8 mouse cellular contexts compared by ENCODE assay signal in the genomic region with DNA sequence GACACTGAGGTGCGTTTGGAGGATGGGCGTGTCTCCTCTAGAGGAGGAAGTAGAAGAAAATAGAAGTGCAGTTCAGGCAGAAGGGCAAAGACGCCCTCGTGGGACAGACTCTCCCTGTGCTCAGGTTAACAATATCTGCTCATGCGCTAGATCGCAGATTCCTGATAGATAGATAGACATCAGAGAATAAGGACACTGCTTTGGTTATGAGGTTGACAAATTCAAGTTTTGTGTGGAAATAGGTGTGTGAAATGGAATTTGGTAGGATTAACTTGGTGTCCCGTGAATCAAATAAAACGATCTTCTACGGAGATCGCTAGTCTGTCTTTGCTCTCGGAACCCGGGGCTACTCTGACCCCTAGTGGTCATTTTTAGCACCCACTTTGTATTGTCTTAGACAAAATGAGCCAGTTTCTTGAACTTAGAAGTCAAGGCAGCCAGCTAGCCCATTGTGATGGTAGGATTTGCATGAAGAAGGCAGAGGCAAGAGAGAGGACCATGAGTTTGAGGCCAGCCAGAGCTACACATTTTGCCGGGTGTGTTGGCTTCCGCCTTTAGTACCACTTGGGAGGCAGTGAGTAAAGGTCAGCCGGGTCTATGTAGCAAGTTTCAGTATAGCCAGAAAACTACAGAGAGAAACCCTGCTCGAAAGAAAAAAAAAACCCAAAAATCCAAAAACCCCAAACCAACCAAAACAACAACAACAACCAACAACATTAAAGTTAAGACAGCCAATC. TPM values are rescaled to one million over a fixed set of nuclear protein-coding genes. Genes with fewer than 3 reads are reported as not detected.
DNase-seq lines count a peak whose midpoint lies in the region; ATAC-seq lines count a peak whose summit lies in the region.

No protein-coding gene starts in this region.

- no peak overlapping the region for H3K4me3 ChIP-seq in heart, embryonic 11.5 days (ENCODE audit: low read depth, low read length)
- no peak overlapping the region; the same call in 1 of the 2 replicates for H3K4me3 ChIP-seq in limb, embryonic 15.5 days
- peak overlapping the region; percentile 25 for H3K4me3 ChIP-seq in midbrain, embryonic 15.5 days
- no peak overlapping the region for H3K4me3 ChIP-seq in stomach, embryonic 16.5 days (replicated peaks; ENCODE audit: low read length)

- no peaks in the 10 kb centered on the region for H3K9me3 ChIP-seq in heart, embryonic 11.5 days (replicated peaks; ENCODE audit: control insufficient read depth, low read length)
- H3K9me3 ChIP-seq in limb, embryonic 15.5 days: no peaks in the 10 kb centered on the region
- H3K9me3 ChIP-seq in midbrain, embryonic 15.5 days: no peaks in the 10 kb centered on the region
- no peaks in the 10 kb centered on the region for H3K9me3 ChIP-seq in stomach, embryonic 16.5 days (replicated peaks; ENCODE audit: control insufficient read depth, low read length)

- H3K4me1 ChIP-seq in heart, embryonic 11.5 days (ENCODE audit: control insufficient read depth, insufficient read depth, low read length): no peaks in the 10 kb centered on the region
- peaks cover 40% of the 10 kb centered on the region for H3K4me1 ChIP-seq in limb, embryonic 15.5 days
- peaks cover 13% of the 10 kb centered on the region; the same call in 1 of the 2 replicates for H3K4me1 ChIP-seq in midbrain, embryonic 15.5 days
- peaks cover 18% of the 10 kb centered on the region for H3K4me1 ChIP-seq in stomach, embryonic 16.5 days (ENCODE audit: control insufficient read depth, insufficient read depth, low read length)

- H3K36me3 ChIP-seq in heart, embryonic 11.5 days (ENCODE audit: control insufficient read depth, insufficient read depth, low read length): no peaks in the 10 kb centered on the region
- peaks cover 56% of the 10 kb centered on the region for H3K36me3 ChIP-seq in limb, embryonic 15.5 days
- H3K36me3 ChIP-seq in midbrain, embryonic 15.5 days (replicated peaks): no peaks in the 10 kb centered on the region
- peaks cover 31% of the 10 kb centered on the region for H3K36me3 ChIP-seq in stomach, embryonic 16.5 days (ENCODE audit: control insufficient read depth, insufficient read depth, low read length)

- 21% methylated on average over 16 of the region's 16 CpGs for WGBS in heart, embryonic 11.5 days (ENCODE audit: insufficient replicate concordance)
- WGBS in limb, embryonic 15.5 days: 31% methylated on average over 16 of the region's 16 CpGs
- 21% methylated on average over 16 of the region's 16 CpGs for WGBS in midbrain, embryonic 15.5 days
- 27% methylated on average over 16 of the region's 16 CpGs for WGBS in stomach, embryonic 16.5 days

- no peak for ATAC-seq in heart, embryonic 11.5 days (replicated peaks; ENCODE audit: insufficient number of reproducible peaks, low FRiP score, low TSS enrichment)
- no peak for ATAC-seq in limb, embryonic 15.5 days (ENCODE audit: insufficient number of reproducible peaks, low FRiP score, low TSS enrichment, low read depth)
- peak; percentile 63 for ATAC-seq in midbrain, embryonic 15.5 days (replicated peaks)
- peak; percentile 20; the same call in 1 of the 2 replicates for ATAC-seq in stomach, embryonic 16.5 days (ENCODE audit: insufficient read depth, low FRiP score)

- no peaks in the 10 kb centered on the region for H3K27me3 ChIP-seq in heart, embryonic 11.5 days (ENCODE audit: control insufficient read depth, insufficient read depth, low read length)
- no peaks in the 10 kb centered on the region for H3K27me3 ChIP-seq in limb, embryonic 15.5 days
- H3K27me3 ChIP-seq in midbrain, embryonic 15.5 days (replicated peaks): 0 out of 2 replicates have a peak, but pooled peaks cover 2% of the 10 kb centered on the region
- no peaks in the 10 kb centered on the region for H3K27me3 ChIP-seq in stomach, embryonic 16.5 days (ENCODE audit: control insufficient read depth, insufficient read depth, low read length)

- no peak overlapping the region for H3K9ac ChIP-seq in heart, embryonic 11.5 days (ENCODE audit: low read depth, low read length)
- no peak overlapping the region for H3K9ac ChIP-seq in limb, embryonic 15.5 days
- no peak overlapping the region for H3K9ac ChIP-seq in midbrain, embryonic 15.5 days
- no peak overlapping the region for H3K9ac ChIP-seq in stomach, embryonic 16.5 days (ENCODE audit: low read length)

- DNase-seq in CD4-positive helper T cell, adult 2 months (ENCODE audit: low read depth, low spot score): peak; percentile 66
- peak; percentile 17 for DNase-seq in adrenal gland, adult 8-10 months
- peak; percentile 62 for DNase-seq in embryo, embryonic 11.5 days (ENCODE audit: low read depth, low spot score)
- peak; percentile 79 for DNase-seq in kidney, adult 9 months

- H3K27ac ChIP-seq in heart, embryonic 11.5 days (ENCODE audit: low read depth, low read length): no peak overlapping the region
- H3K27ac ChIP-seq in limb, embryonic 15.5 days: 0 out of 2 replicates have a peak overlapping the region, but pooled peaks have one; percentile 9
- H3K27ac ChIP-seq in midbrain, embryonic 15.5 days: no peak overlapping the region
- no peak overlapping the region for H3K27ac ChIP-seq in stomach, embryonic 16.5 days (ENCODE audit: low read length)

- peak overlapping the region; percentile 58 for H3K4me2 ChIP-seq in heart, embryonic 11.5 days
- no peak overlapping the region for H3K4me2 ChIP-seq in limb, embryonic 15.5 days
- peak overlapping the region; percentile 47 for H3K4me2 ChIP-seq in midbrain, embryonic 15.5 days
- H3K4me2 ChIP-seq in stomach, embryonic 16.5 days (ENCODE audit: low read depth, low read length): peak overlapping the region; percentile 36

RNA-seq across cellular contexts. Expression of gene Emp1, which starts 15.4 kb away (rescaled TPM):
- 10 to 100 TPM; 19.4 to 64.7 (median 34.7) TPM for total RNA-seq in adrenal gland, adult 8-10 months (2022)
- 7.7 and 10.0 TPM in 2 replicates for polyA plus RNA-seq in heart, embryonic 11.5 days (2014; fragmentation: Nextera tagmentation; extraction: Ambion mirVana)
- polyA plus RNA-seq in limb, embryonic 15.5 days (2015; fragmentation: Nextera tagmentation; extraction: Ambion mirVana): 244 and 369 TPM in 2 replicates
- 7.3 and 7.6 TPM in 2 replicates for polyA plus RNA-seq in midbrain, embryonic 15.5 days (2015; fragmentation: Nextera tagmentation; extraction: Ambion mirVana)
- polyA plus RNA-seq in stomach, embryonic 16.5 days (2015; fragmentation: Nextera tagmentation; extraction: Ambion mirVana): 221 and 304 TPM in 2 replicates

Comparison
In these comparisons a context has a peak if more than half of its experiments do, and no peak if none do; other contexts are left out.
1. DNase-seq: peak in every context shown above with its lines; median percentile 79 in kidney, adult 9 months; 66 in CD4-positive helper T cell, adult 2 months; 62 in embryo, embryonic 11.5 days; 17 in adrenal gland, adult 8-10 months.
2. ATAC-seq: peak in midbrain, embryonic 15.5 days (single experiment) and stomach, embryonic 16.5 days (single experiment); none in heart, embryonic 11.5 days (single experiment) and limb, embryonic 15.5 days (single experiment).
3. RNA of gene Emp1, which starts 15.4 kb away (polyA plus RNA-seq): 244 to 369 TPM in limb, embryonic 15.5 days and 221 to 304 TPM in stomach, embryonic 16.5 days; 7.7 to 10.0 TPM in heart, embryonic 11.5 days and 7.3 to 7.6 TPM in midbrain, embryonic 15.5 days; every median in the first group is over 10 times any median in the second.